ENCODE assay signal across 22 mouse cellular contexts in genomic region chr15:80325207-80325606, GRCm38 (mm10). TPM values are rescaled to one million over a fixed set of nuclear protein-coding genes. Genes with fewer than 3 reads are reported as not detected.
DNase-seq lines count a peak whose midpoint lies in the region; ATAC-seq and TF ChIP-seq lines count a peak whose summit lies in the region.
"Had no signal": no experiment of that assay in that cellular context is flagged by ENCODE, and none has a peak within 500 bp of the region (broad histone marks: within the 10 kb centered on the region; RNA-seq: fewer than 3 reads in every experiment).

No protein-coding gene starts in this region.

- no peaks in the 10 kb centered on the region for H3K36me3 ChIP-seq in embryonic facial prominence, embryonic 11.5 days (replicated peaks; ENCODE audit: control insufficient read depth, insufficient read depth, low read depth, low read length)
- H3K36me3 ChIP-seq in embryonic facial prominence, embryonic 10.5 days (replicated peaks): no peaks in the 10 kb centered on the region
- H3K36me3 ChIP-seq in lung, embryonic 14.5 days (ENCODE audit: insufficient read depth): no peaks in the 10 kb centered on the region
- H3K36me3 ChIP-seq: embryonic facial prominence, embryonic 15.5 days; forebrain, embryonic 10.5 days; heart, embryonic 13.5 days; hindbrain, embryonic 15.5 days had no signal

- no peak overlapping the region for H3K9ac ChIP-seq in embryonic facial prominence, embryonic 11.5 days (replicated peaks; ENCODE audit: low read length)
- no peak overlapping the region for H3K9ac ChIP-seq in lung, embryonic 14.5 days
- H3K9ac ChIP-seq: embryonic facial prominence, embryonic 15.5 days; heart, embryonic 13.5 days; hindbrain, embryonic 15.5 days had no signal

- H3K27ac ChIP-seq in embryonic facial prominence, embryonic 11.5 days (replicated peaks; ENCODE audit: low read depth, low read length): no peak overlapping the region
- no peak overlapping the region for H3K27ac ChIP-seq in embryonic facial prominence, embryonic 10.5 days (replicated peaks)
- no peak overlapping the region for H3K27ac ChIP-seq in lung, embryonic 14.5 days (ENCODE audit: low read depth)
- H3K27ac ChIP-seq: embryonic facial prominence, embryonic 15.5 days; forebrain, embryonic 10.5 days; gastrocnemius, adult 2 months; heart, embryonic 13.5 days; hindbrain, embryonic 15.5 days had no signal

- no peak for TF ChIP-seq CTCF in lung, embryonic 14.5 days (IDR thresholded peaks at IDR 0.05; ENCODE audit: low read depth)

- no peak overlapping the region for H3K4me3 ChIP-seq in embryonic facial prominence, embryonic 11.5 days (ENCODE audit: low read depth, low read length)
- no peak overlapping the region for H3K4me3 ChIP-seq in embryonic facial prominence, embryonic 10.5 days
- H3K4me3 ChIP-seq in lung, embryonic 14.5 days (ENCODE audit: low read depth, low read length): no peak overlapping the region
- H3K4me3 ChIP-seq: embryonic facial prominence, embryonic 15.5 days; erythroblast, embryonic 14.5 days; forebrain, embryonic 10.5 days; gastrocnemius, adult 2 months; heart, embryonic 13.5 days; hindbrain, embryonic 15.5 days had no signal

- WGBS in embryonic facial prominence, embryonic 11.5 days: 79% methylated on average over 2 of the region's 2 CpGs
- WGBS in embryonic facial prominence, embryonic 10.5 days: 68% methylated on average over 2 of the region's 2 CpGs
- 62% methylated on average over 2 of the region's 2 CpGs for WGBS in lung, embryonic 14.5 days

- no peaks in the 10 kb centered on the region for H3K27me3 ChIP-seq in embryonic facial prominence, embryonic 11.5 days (ENCODE audit: control insufficient read depth, insufficient read depth, low read length)
- H3K27me3 ChIP-seq in embryonic facial prominence, embryonic 10.5 days (replicated peaks; ENCODE audit: low read depth, poor library complexity, severe bottlenecking): no peaks in the 10 kb centered on the region
- no peaks in the 10 kb centered on the region for H3K27me3 ChIP-seq in lung, embryonic 14.5 days (ENCODE audit: insufficient read depth, low read length)

- peak; percentile 31 for DNase-seq in embryonic facial prominence, embryonic 11.5 days (ENCODE audit: low spot score)
- no peak for DNase-seq in embryonic facial prominence, embryonic 10.5 days (ENCODE audit: low spot score)
- peak; percentile 37 for DNase-seq in lung, embryonic 14.5 days
- DNase-seq in lung, postnatal 25 days (ENCODE audit: low spot score): no peak
- peak; percentile 35 for DNase-seq in embryo, embryonic 11 days
- no peak for DNase-seq in urinary bladder, adult 18-20 months (ENCODE audit: low spot score in 2 of 2)
- DNase-seq in layer of hippocampus, postnatal 10 days (ENCODE audit: low spot score in 2 of 2): no peak
- DNase-seq: adrenal gland, adult 2 months; adrenal gland, postnatal 25 days; cerebellum, adult 18-20 months; cerebellum, adult 9-11 months; gastrocnemius, adult 2 months; gastrocnemius, postnatal 25 days; heart, adult 11 months; heart, postnatal 36 days had no signal

- no peaks in the 10 kb centered on the region for H3K4me1 ChIP-seq in embryonic facial prominence, embryonic 11.5 days (ENCODE audit: control insufficient read depth, insufficient read depth, low read length)
- peaks cover 4% of the 10 kb centered on the region for H3K4me1 ChIP-seq in embryonic facial prominence, embryonic 10.5 days
- no peaks in the 10 kb centered on the region for H3K4me1 ChIP-seq in lung, embryonic 14.5 days (ENCODE audit: insufficient read depth)
- H3K4me1 ChIP-seq: embryonic facial prominence, embryonic 15.5 days; heart, embryonic 13.5 days had no signal

- no peaks in the 10 kb centered on the region for H3K9me3 ChIP-seq in embryonic facial prominence, embryonic 11.5 days (replicated peaks; ENCODE audit: control insufficient read depth, low read length)
- H3K9me3 ChIP-seq in embryonic facial prominence, embryonic 10.5 days: no peaks in the 10 kb centered on the region
- no peaks in the 10 kb centered on the region for H3K9me3 ChIP-seq in lung, embryonic 14.5 days (ENCODE audit: low read depth, low read length)
- H3K9me3 ChIP-seq: embryonic facial prominence, embryonic 15.5 days; forebrain, embryonic 10.5 days; heart, embryonic 13.5 days; hindbrain, embryonic 15.5 days had no signal

- H3K4me2 ChIP-seq in embryonic facial prominence, embryonic 11.5 days (ENCODE audit: low read depth, low read length): no peak overlapping the region
- no peak overlapping the region for H3K4me2 ChIP-seq in lung, embryonic 14.5 days
- H3K4me2 ChIP-seq: embryonic facial prominence, embryonic 15.5 days; heart, embryonic 13.5 days; hindbrain, embryonic 15.5 days had no signal

- ATAC-seq in embryonic facial prominence, embryonic 11.5 days (replicated peaks; ENCODE audit: insufficient number of reproducible peaks, low FRiP score, low TSS enrichment, low read depth): no peak
- no peak for ATAC-seq in lung, embryonic 14.5 days (ENCODE audit: insufficient read depth)
- ATAC-seq: forebrain, embryonic 14.5 days had no signal

RNA-seq across cellular contexts. Expression of gene Cacna1i, which starts 38.2 kb away (rescaled TPM):
- 0.11 TPM in 1 of 2 replicates, not detected in the other for polyA plus RNA-seq in embryonic facial prominence, embryonic 11.5 days (2014; fragmentation: Nextera tagmentation; extraction: Ambion mirVana)
- 0.02 and 0.03 TPM in 2 replicates for polyA plus RNA-seq in embryonic facial prominence, embryonic 10.5 days (2016; fragmentation: Nextera tagmentation; extraction: Ambion mirVana)
- not detected in 2 replicates for polyA plus RNA-seq in lung, embryonic 14.5 days (2014; fragmentation: Nextera tagmentation; extraction: Ambion mirVana)
- 10 to 100 TPM; 36.0 to 38.0 TPM for total RNA-seq in layer of hippocampus, postnatal 10 days (2021)
- polyA plus RNA-seq: erythroblast, embryonic 14.5 days; heart, embryonic 13.5 days; heart, postnatal 0 days had no signal

Comparison
In these comparisons a context has a peak if more than half of its experiments do, and no peak if none do; other contexts are left out.
1. DNase-seq: peak in embryonic facial prominence, embryonic 11.5 days (single experiment), lung, embryonic 14.5 days (single experiment) and embryo, embryonic 11 days (single experiment); none in embryonic facial prominence, embryonic 10.5 days (single experiment), lung, postnatal 25 days (single experiment), urinary bladder, adult 18-20 months (0 of 2) and layer of hippocampus, postnatal 10 days (0 of 2).